Mouse (Mus musculus): ENCODE results near the gene Anapc11. TPM values are rescaled to one million over a fixed set of nuclear protein-coding genes. Genes with fewer than 3 reads are reported as not detected.

The Anapc11 gene
- total RNA-seq, 2 experiments from 2014 or later: 54.0 to 55.6 TPM

- DNase-seq: no peak
- intact Hi-C loops (cut with DNase I; ENCODE audit: low total_unique reads): no loop called here
These were observed 683 bp upstream of the Anapc11 start for GRCm38 (mm10) chr11:120597240-120598235.

- DNase-seq: no peak
- intact Hi-C loops (cut with DNase I; ENCODE audit: low total_unique reads): no loop called here
These were observed 849 bp downstream of the Anapc11 start for GRCm38 (mm10) chr11:120598990-120599549.

- no peak for DNase-seq
- intact Hi-C loops (cut with DNase I; ENCODE audit: low total_unique reads): no loop called here
These were observed 2.5 kb downstream of the Anapc11 start for GRCm38 (mm10) chr11:120600716-120601115.

GRCm38 (mm10) chr11:120603545-120603944 lies 5.3 kb downstream of the Anapc11 start:
- no peak for DNase-seq
- intact Hi-C loops (cut with DNase I; ENCODE audit: low total_unique reads): no loop called here

- DNase-seq: no peak
- intact Hi-C loops (cut with DNase I; ENCODE audit: low total_unique reads): loop anchor here (5.0 kb wide), 1 partner anchor 108 kb away; no protein-coding TSS in a partner anchor
These were observed 7.4 kb downstream of the Anapc11 start for GRCm38 (mm10) chr11:120605667-120606066.

GRCm38 (mm10) chr11:120606764-120607163 lies 8.5 kb downstream of the Anapc11 start:
- no peak for DNase-seq
- intact Hi-C loops (cut with DNase I; ENCODE audit: low total_unique reads): loop anchor here (5.0 kb wide), 1 partner anchor 109 kb away; no protein-coding TSS in a partner anchor

- intact Hi-C loops (cut with DNase I; ENCODE audit: low total_unique reads): loop anchor here (5.0 kb wide), 1 partner anchor 111 kb away; no protein-coding TSS in a partner anchor
- DNase-seq: no peak
These were observed 10.2 kb downstream of the Anapc11 start, which contains the start of gene Npb for GRCm38 (mm10) chr11:120608241-120609034. Gene Npb (plus strand): TSS chr11:120608477.

GRCm38 (mm10) chr11:120609250-120609649 lies 11.0 kb downstream of the Anapc11 start:
- intact Hi-C loops (cut with DNase I; ENCODE audit: low total_unique reads): loop anchor here (5.0 kb wide), 1 partner anchor 112 kb away; no protein-coding TSS in a partner anchor
- no peak for DNase-seq

- DNase-seq: no peak
- intact Hi-C loops (cut with DNase I; ENCODE audit: low total_unique reads): loop anchor here (5.0 kb wide), 1 partner anchor 93 kb away; no protein-coding TSS in a partner anchor
These were observed 12.3 kb downstream of the Anapc11 start for GRCm38 (mm10) chr11:120610477-120611046.

GRCm38 (mm10) chr11:120612763-120613162 lies 14.5 kb downstream of the Anapc11 start:
- intact Hi-C loops (cut with DNase I; ENCODE audit: low total_unique reads): loop anchor here (5.0 kb wide), 1 partner anchor 95 kb away; no protein-coding TSS in a partner anchor
- DNase-seq: peak; percentile 79

GRCm38 (mm10) chr11:120613481-120613972 lies 15.3 kb downstream of the Anapc11 start:
- intact Hi-C loops (cut with DNase I; ENCODE audit: low total_unique reads): loop anchor here (5.0 kb wide), 1 partner anchor 96 kb away; no protein-coding TSS in a partner anchor
- no peak for DNase-seq

GRCm38 (mm10) chr11:120613976-120614375 lies 15.8 kb downstream of the Anapc11 start:
- no peak for DNase-seq
- intact Hi-C loops (cut with DNase I; ENCODE audit: low total_unique reads): loop anchor here (5.0 kb wide), 1 partner anchor 97 kb away; no protein-coding TSS in a partner anchor

GRCm38 (mm10) chr11:120615167-120615566 lies 16.9 kb downstream of the Anapc11 start:
- intact Hi-C loops (cut with DNase I; ENCODE audit: low total_unique reads): no loop called here
- no peak for DNase-seq

- intact Hi-C loops (cut with DNase I; ENCODE audit: low total_unique reads): no loop called here
- DNase-seq: no peak
These were observed 17.5 kb downstream of the Anapc11 start for GRCm38 (mm10) chr11:120615606-120616203.

GRCm38 (mm10) chr11:120616617-120617294 lies 18.5 kb downstream of the Anapc11 start:
- intact Hi-C loops (cut with DNase I; ENCODE audit: low total_unique reads): no loop called here
- DNase-seq: no peak

GRCm38 (mm10) chr11:120617519-120618112 lies 19.4 kb downstream of the Anapc11 start, which contains the start of gene Pcyt2:
Gene Pcyt2 (minus strand): TSS chr11:120617936.
- DNase-seq: peak; percentile 93
- intact Hi-C loops (cut with DNase I; ENCODE audit: low total_unique reads): no loop called here
